Mouse (Mus musculus): ENCODE results near the gene A830031A19Rik.

GRCm38 (mm10) chr11:24005445-24006156 lies 69.3 kb downstream of the A830031A19Rik start:
- TF ChIP-seq TAL1 (conservative IDR thresholded peaks at IDR 0.05; ENCODE audit: low read depth, low read length) = no peak
- no peak for TF ChIP-seq CTCF (IDR thresholded peaks at IDR 0.05; ENCODE audit: low read depth, low read length)
- TF ChIP-seq POLR2AphosphoS5 (IDR thresholded peaks at IDR 0.05; ENCODE audit: insufficient replicate concordance, low read depth, low read length) = no peak
- TF ChIP-seq GATA1 (IDR thresholded peaks at IDR 0.05; ENCODE audit: borderline replicate concordance, low read length) = no peak

Data from G1E (cell line).